Mouse (Mus musculus) stomach, postnatal 0 days (tissue): Measurements from ENCODE around the gene Arhgef10l.

Experiments used
- CTCF ChIP-seq: IDR thresholded peaks from 2 replicates; pipeline ENCODE4 v1.5.1; 2016; ENCODE audit warnings: antibody characterized with exemption, low read depth, mild to moderate bottlenecking, moderate library complexity
- EP300 ChIP-seq: optimal IDR thresholded peaks from 2 replicates; pipeline ENCODE3; 2016; ENCODE audit warnings: antibody characterized with exemption

DNA sequence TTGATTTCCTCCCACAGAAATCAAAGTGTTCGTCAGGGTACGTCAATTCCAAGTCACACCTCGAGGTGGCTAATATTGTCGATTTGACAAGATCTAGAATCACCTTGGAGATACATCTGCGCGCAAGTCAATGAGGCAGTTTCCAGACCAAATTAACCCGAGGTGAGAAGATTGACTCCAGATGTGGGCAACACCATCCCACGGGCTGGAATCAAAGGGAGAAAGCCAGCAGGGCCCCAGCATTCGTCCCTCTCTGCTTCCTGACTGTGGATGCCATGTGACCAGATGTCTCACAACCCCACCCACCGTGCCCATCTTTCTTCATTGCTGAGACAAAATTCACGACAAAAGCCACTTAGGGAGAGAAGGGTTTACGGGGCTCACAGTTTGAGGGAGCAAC lies 180.4 kb downstream of the Arhgef10l start:
- TF ChIP-seq CTCF (no peak), EP300 (no peak)
